Mouse (Mus musculus): ENCODE data around the gene Agl. TPM values are rescaled to one million over a fixed set of nuclear protein-coding genes. Genes with fewer than 3 reads are reported as not detected.

The Agl gene
- polyA plus RNA-seq (2012; rRNA removed) (2.1 and 2.6 TPM in 2 replicates), polyA plus RNA-seq (2014; fragmentation: Nextera tagmentation; extraction: Ambion mirVana) (4.4 and 4.6 TPM in 2 replicates)

DNA sequence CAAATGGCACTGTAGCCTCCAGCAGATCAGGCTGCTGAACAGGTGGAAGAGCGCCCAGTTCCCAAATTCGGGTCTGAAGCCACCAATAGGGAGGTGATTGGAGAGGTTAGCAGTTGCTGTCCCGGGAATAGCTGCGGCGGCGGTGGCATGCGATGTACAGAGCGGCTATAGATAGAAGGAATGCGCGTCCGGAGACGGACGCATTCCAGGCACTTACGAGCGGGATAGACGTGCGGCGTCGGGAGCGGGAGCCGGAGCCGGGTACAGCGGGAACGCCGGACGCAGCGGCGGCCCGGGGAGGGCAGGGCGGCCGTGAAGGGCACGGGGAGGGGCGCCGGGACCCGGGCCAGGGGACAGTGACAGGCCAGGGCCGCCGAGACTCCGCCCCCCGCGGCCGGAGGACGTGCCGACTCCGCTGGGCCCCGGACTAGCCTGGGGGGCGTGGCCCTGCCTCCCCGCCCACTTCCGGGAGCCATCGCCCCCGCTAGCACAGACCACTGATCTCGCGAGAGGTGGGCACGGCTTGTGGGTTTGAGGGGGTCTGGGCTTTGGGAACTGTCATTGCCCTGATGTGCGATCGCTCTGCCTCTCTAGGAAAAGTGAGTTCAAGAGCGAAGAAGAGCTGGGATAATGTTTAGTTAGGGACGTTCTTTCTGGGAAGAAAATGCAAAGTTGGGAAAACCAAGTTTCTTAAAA, at the start of gene Agl:
Gene Agl (minus strand): TSS at position 356 of the 696 bp plus-strand sequence.
- TF ChIP-seq CTCF (IDR thresholded peaks at IDR 0.05; ENCODE audit: low read depth), result 0 out of 2 replicates have a peak, but pooled peaks have one; percentile 4
- 0 out of 2 replicates have a peak, but pooled peaks have one; percentile 16 for TF ChIP-seq EP300 (IDR thresholded peaks at IDR 0.05; ENCODE audit: low read depth)
- Histone ChIP-seq H3K4me2 (ENCODE audit: low read depth) (peak within 1 kb of the TSS; percentile 81), H3K9me3 (ENCODE audit: control insufficient read depth, low read length) (no peaks in the 10 kb centered on the region), H3K27ac (peak within 1 kb of the TSS; percentile 47), H3K27me3 (ENCODE audit: control insufficient read depth, insufficient read depth, low read length) (no peaks in the 10 kb centered on the region), H3K36me3 (replicated peaks; ENCODE audit: control insufficient read depth, insufficient read depth, low read depth) (no peaks in the 10 kb centered on the region; the same call in 1 of the 2 replicates), H3K9ac (replicated peaks) (peak within 1 kb of the TSS; percentile 68), H3K4me3 (ENCODE audit: insufficient read depth in 1 of 2, low read depth in 2 of 2, low read length in 2 of 2) (peak within 1 kb of the TSS; percentile 78 to 94), H3K4me1 (replicated peaks; ENCODE audit: control insufficient read depth in 2 of 2, insufficient read depth in 2 of 2, low read length in 1 of 2) (peaks cover 5 to 6% of the 10 kb centered on the region in 2 experiments; a peak in 3 of 4 replicates)
- under 1% methylated on average over 57 of the region's 57 CpGs for WGBS (ENCODE audit: insufficient replicate concordance)
- DNase-seq (ENCODE audit: low read depth in 3 of 3, low spot score in 3 of 3), result peak; percentile 86 to 89 (median 86)
- ATAC-seq (ENCODE audit: insufficient read depth), result peak; percentile 99

DNA sequence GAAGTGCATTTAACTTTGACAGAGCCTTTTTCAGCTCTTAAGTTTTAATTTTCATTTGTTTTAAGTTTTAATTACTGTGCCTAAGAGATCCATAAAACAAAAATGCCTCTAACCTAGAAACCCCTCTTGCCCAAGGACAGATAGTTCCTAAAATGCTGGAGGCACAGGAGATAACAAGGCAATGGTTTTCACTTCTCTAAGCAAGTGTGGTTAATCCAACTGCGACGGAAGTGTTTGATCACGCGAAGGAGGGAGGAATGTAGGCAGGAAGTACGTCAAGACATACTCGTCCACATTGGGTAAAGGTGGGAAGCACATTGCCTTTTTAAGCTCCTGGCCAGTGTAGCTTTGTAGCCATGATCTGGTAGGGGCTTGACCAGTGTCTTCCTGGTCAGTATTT, 49.6 kb upstream of the Agl start:
- H3K4me2 ChIP-seq (ENCODE audit: low read depth), result no peak overlapping the region

DNA sequence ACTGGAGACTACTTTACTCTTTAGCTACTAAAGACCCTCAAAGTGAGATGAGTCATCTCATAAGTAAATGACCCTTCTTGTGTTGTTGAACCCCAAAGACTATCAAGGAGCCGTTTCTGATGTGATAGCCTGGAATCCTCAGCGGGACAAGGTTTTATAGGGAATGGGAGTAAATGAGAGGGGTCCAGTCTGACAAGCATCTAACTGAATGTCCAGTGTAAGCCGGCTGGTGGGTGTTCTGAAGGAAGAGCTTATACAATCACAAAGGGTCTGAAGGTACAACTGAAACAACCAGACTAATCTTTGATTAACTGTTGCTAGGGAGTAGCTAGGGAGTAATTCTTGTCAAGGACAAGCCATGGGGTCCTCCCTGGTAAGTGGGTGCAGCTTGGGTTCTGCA, 44.5 kb upstream of the Agl start:
- Histone ChIP-seq H3K9me3 (ENCODE audit: control insufficient read depth, low read length) (no peaks in the 10 kb centered on the region), H3K36me3 (replicated peaks; ENCODE audit: control insufficient read depth, insufficient read depth, low read depth) (no peaks in the 10 kb centered on the region), H3K4me1 (replicated peaks; ENCODE audit: control insufficient read depth in 2 of 2, insufficient read depth in 2 of 2, low read length in 1 of 2) (peaks cover 5 to 12% of the 10 kb centered on the region in 2 experiments), H3K9ac (replicated peaks) (no peak overlapping the region), H3K4me3 (ENCODE audit: insufficient read depth in 1 of 2, low read depth in 2 of 2, low read length in 2 of 2) (no peak overlapping the region), H3K4me2 (ENCODE audit: low read depth) (no peak overlapping the region), H3K27me3 (ENCODE audit: control insufficient read depth, insufficient read depth, low read length) (no peaks in the 10 kb centered on the region), H3K27ac (no peak overlapping the region)
- WGBS (ENCODE audit: insufficient replicate concordance), result 61% methylated on average over 3 of the region's 3 CpGs
- no peak for ATAC-seq (ENCODE audit: insufficient read depth)
- TF ChIP-seq EP300 (IDR thresholded peaks at IDR 0.05; ENCODE audit: low read depth), result no peak
- TF ChIP-seq CTCF (IDR thresholded peaks at IDR 0.05; ENCODE audit: low read depth), result no peak
- no peak for DNase-seq (ENCODE audit: low read depth in 3 of 3, low spot score in 3 of 3)

More for the DNA sequence above, 49.6 kb upstream of the Agl start:
- WGBS (ENCODE audit: insufficient replicate concordance), result 19% methylated on average over 6 of the region's 6 CpGs
- no peak for ATAC-seq (ENCODE audit: insufficient read depth)
- no peaks in the 10 kb centered on the region for H3K9me3 ChIP-seq (ENCODE audit: control insufficient read depth, low read length)
- H3K4me3 ChIP-seq (ENCODE audit: insufficient read depth in 1 of 2, low read depth in 2 of 2, low read length in 2 of 2), result no peak overlapping the region
- peak overlapping the region; percentile 88 for H3K27ac ChIP-seq
- DNase-seq (ENCODE audit: low read depth in 3 of 3, low spot score in 3 of 3), result no peak
- no peaks in the 10 kb centered on the region for H3K36me3 ChIP-seq (replicated peaks; ENCODE audit: control insufficient read depth, insufficient read depth, low read depth)
- H3K4me1 ChIP-seq (replicated peaks; ENCODE audit: control insufficient read depth in 2 of 2, insufficient read depth in 2 of 2, low read length in 1 of 2), result peaks cover 30 to 40% of the 10 kb centered on the region in 2 experiments
- H3K9ac ChIP-seq (replicated peaks), result no peak overlapping the region
- no peaks in the 10 kb centered on the region for H3K27me3 ChIP-seq (ENCODE audit: control insufficient read depth, insufficient read depth, low read length)
- TF ChIP-seq EP300 (IDR thresholded peaks at IDR 0.05; ENCODE audit: low read depth) (no peak), CTCF (IDR thresholded peaks at IDR 0.05; ENCODE audit: low read depth) (no peak)

DNA sequence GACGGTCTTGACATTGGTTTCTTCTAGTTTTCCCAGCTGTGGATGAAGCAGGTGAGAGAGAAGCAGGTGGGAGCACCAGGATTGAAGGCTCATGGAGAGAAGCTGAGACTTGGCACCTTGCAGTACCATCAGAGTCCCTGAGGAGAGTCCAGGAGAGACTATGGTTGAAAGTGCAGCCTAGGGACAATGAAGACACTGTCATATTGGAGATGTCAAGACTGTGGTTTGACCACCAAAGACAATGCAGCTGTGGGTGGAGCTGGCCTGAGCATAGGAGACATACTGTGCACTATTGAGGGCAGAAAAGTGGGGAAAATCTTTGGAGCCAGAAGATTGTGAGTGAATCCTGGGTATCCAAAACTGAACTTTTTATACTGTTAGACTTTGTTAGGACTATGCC, 42.4 kb upstream of the Agl start:
- WGBS (ENCODE audit: insufficient replicate concordance), result 51% methylated on average over 1 of the region's 1 CpGs
- no peak overlapping the region for H3K4me2 ChIP-seq (ENCODE audit: low read depth)
- H3K9me3 ChIP-seq (ENCODE audit: control insufficient read depth, low read length), result no peaks in the 10 kb centered on the region
- DNase-seq (ENCODE audit: low read depth in 3 of 3, low spot score in 3 of 3) (no peak), ATAC-seq (ENCODE audit: insufficient read depth) (no peak)
- H3K4me3 ChIP-seq (ENCODE audit: insufficient read depth in 1 of 2, low read depth in 2 of 2, low read length in 2 of 2), result no peak overlapping the region
- H3K36me3 ChIP-seq (replicated peaks; ENCODE audit: control insufficient read depth, insufficient read depth, low read depth), result no peaks in the 10 kb centered on the region
- TF ChIP-seq EP300 (IDR thresholded peaks at IDR 0.05; ENCODE audit: low read depth) (no peak), CTCF (IDR thresholded peaks at IDR 0.05; ENCODE audit: low read depth) (no peak)
- no peaks in the 10 kb centered on the region for H3K27me3 ChIP-seq (ENCODE audit: control insufficient read depth, insufficient read depth, low read length)
- no peak overlapping the region for H3K27ac ChIP-seq
- H3K9ac ChIP-seq (replicated peaks), result no peak overlapping the region
- H3K4me1 ChIP-seq (replicated peaks; ENCODE audit: control insufficient read depth in 2 of 2, insufficient read depth in 2 of 2, low read length in 1 of 2), result peaks cover 13 to 15% of the 10 kb centered on the region in 2 experiments

DNA sequence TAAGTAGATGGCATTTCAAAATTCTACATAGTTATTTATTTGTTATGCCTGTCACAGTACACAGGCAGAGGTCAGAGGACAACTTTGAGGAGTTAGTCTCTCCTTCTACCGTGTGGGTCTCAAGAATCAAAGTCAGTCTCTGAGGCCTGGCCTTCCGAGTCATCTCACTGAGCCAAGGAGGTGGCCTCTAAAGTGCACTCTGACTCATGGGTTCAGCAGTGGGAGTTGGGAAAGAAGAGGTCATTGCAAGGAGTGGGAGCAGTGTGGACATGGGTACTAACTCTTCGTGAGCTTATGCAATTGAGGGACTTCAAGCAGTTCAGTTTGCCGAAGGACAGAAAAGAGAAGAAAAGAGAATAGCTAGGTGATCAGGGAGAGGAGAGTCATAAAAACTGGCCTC, 41.0 kb upstream of the Agl start:
- Histone ChIP-seq H3K27me3 (ENCODE audit: control insufficient read depth, insufficient read depth, low read length) (no peaks in the 10 kb centered on the region), H3K9me3 (ENCODE audit: control insufficient read depth, low read length) (no peaks in the 10 kb centered on the region), H3K36me3 (replicated peaks; ENCODE audit: control insufficient read depth, insufficient read depth, low read depth) (no peaks in the 10 kb centered on the region), H3K4me1 (replicated peaks; ENCODE audit: control insufficient read depth in 2 of 2, insufficient read depth in 2 of 2, low read length in 1 of 2) (peaks cover 13% of the 10 kb centered on the region in 2 experiments), H3K9ac (replicated peaks) (no peak overlapping the region), H3K4me2 (ENCODE audit: low read depth) (no peak overlapping the region), H3K27ac (no peak overlapping the region), H3K4me3 (ENCODE audit: insufficient read depth in 1 of 2, low read depth in 2 of 2, low read length in 2 of 2) (no peak overlapping the region)
- WGBS (ENCODE audit: insufficient replicate concordance), result 61% methylated on average over 4 of the region's 4 CpGs
- ATAC-seq (ENCODE audit: insufficient read depth) (no peak), DNase-seq (ENCODE audit: low read depth in 3 of 3, low spot score in 3 of 3) (no peak)
- no peak for TF ChIP-seq EP300 (IDR thresholded peaks at IDR 0.05; ENCODE audit: low read depth)
- TF ChIP-seq CTCF (IDR thresholded peaks at IDR 0.05; ENCODE audit: low read depth), result no peak

Data from liver, embryonic 14.5 days (tissue).